Mouse (Mus musculus) layer of hippocampus, adult 8-10 months (tissue): ENCODE results near the gene Eno2. TPM values are rescaled to one million over a fixed set of nuclear protein-coding genes. Genes with fewer than 3 reads are reported as not detected.

Source experiments
- DNase-seq, 2 experiments: peaks; one replicate each; pipeline ENCODE4 v3.0.0; 2022; ENCODE audit warnings: low spot score in 2 of 2
- total RNA-seq, 4 experiments: library from RNA; stranded (reverse); gene quantifications; 2 replicates each; pipeline ENCODE4 v1.2.4; 2022

The Eno2 gene
- total RNA-seq, 4 experiments from 2014 or later: 993 to 1,113 (median 1,027) TPM

GRCm38 (mm10) chr6:124767920-124768703, 1.4 kb downstream of the Eno2 start:
- no peak for DNase-seq

DNA sequence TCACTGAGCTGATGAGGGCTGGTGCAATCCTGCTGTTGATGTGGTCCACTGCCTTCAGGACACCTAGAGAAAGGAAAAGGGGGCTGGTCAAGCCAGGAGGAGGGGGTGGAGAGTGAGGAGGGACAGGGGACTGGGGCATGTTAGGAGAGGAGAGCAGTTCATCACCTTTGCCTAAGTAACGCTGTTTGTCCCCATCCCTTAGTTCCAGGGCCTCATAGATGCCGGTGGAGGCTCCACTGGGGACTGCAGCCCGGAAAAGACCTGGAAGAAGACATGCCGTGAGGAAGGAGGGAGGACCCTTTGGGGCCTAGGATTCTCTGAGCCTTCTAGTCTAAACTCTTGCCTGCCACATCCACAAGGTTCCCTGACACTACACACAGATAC, 1.9 kb downstream of the Eno2 start:
- no peak for DNase-seq

GRCm38 (mm10) chr6:124765951-124766350, 3.5 kb downstream of the Eno2 start:
- no peak for DNase-seq

DNA sequence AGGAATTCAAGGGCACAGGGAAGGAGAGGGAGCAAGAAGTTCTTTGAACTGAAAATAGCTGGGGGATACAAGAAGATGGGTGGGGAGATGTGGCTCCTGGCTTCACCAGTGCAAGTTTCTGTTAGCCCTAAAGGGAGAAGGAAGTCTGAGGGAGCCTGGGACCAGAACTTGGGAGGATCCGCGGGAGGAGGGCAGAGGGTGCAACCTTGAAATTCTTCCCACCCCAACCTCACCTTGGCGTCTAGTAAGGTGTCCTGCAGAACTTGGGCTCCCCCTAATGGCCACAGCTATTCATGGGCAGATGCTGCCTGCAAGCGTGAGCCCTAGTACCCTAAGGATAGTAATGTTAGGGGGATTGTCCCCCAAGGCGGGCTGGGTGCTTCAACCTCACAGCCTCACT, 10.2 kb downstream of the Eno2 start:
- peak in 1 of 2 experiments; percentile 86 for DNase-seq

- no peak for DNase-seq
Measured at GRCm38 (mm10) chr6:124758849-124759232, 10.6 kb downstream of the Eno2 start.

- DNase-seq: peak in 1 of 2 experiments; percentile 66
Measured at GRCm38 (mm10) chr6:124757909-124758848, 11.3 kb downstream of the Eno2 start.

- DNase-seq: no peak
Measured at GRCm38 (mm10) chr6:124757351-124757880, 12.1 kb downstream of the Eno2 start.

DNA sequence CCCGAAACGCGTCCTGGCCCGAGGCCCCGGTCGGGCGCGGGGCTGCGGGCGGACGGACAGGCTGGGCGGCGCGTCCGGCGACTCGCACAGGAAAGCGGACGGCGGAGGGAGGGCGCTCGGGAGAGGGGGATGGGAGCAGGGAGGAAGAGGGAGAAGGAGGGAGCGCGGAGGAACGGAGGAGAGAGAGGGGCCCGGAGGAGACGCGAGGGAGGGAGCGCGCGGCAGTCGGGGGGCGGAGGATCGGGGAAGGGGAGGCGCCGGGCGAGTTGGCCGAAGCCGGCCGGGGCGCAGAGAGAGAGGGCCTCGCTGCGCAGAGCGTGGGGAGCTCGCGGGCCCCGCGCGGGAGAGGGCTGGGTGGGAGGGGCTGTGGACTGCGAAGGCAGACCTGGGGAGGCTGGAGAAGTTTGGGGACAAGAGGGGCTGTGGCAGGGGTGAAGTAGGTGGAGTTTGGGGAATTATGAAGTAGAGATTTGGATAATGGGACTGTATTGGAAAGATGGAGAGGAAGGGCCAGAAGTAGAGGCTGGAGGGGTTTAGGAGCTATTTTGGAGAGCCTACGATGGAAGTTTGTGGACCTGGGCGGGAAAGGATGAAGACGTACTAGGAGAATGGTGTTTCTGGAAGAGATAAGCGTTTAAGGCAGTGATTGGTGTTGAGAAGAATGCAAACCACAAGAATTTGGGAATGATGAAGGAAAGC, 12.7 kb downstream of the Eno2 start:
- peak in 1 of 2 experiments; percentile 75 for DNase-seq

DNA sequence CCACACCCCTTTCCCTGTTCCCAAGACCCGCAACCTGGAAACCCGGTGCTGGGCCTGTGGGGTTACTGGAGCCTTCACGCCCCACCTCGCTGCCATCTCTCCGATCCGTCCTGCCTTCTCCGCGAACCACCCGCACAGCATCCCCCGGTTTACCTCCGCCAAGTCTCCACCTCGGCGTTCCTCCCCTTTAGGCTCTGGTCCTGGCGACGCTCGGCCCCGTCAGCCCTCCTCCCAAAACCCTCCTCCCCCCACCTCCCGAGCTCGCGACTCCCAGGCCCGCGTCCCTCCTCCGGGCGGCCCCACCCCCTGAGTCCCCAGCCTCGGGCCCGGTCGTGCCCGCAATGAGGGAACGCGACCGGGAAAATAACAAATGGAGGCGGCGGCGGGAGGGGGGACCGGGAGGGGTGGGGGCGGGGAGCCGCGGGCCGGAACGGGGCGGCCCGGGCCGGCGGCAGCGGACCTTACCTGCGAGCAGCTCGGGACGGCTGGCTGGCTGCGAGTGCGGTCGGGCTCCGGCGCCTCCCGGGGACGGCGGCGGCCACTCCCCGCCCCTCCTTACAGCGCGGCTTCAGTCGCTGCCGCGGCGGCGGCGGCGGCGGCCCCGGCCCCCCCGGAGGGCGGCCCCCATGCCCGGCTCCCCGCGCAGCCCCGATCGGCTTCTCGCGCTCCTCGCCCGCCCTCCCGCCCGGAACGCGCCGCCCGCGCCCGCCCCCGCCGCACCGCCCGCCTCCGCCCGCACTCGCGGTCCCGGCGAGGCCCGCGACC, 13.5 kb downstream of the Eno2 start, which contains the start of the genes Gm45234 and Atn1:
Gene Gm45234, minus strand, starts transcription at position 191 of the 765 bp plus-strand sequence.
Gene Atn1, minus strand, starts transcription at position 694 of the 765 bp plus-strand sequence.
- DNase-seq: no peak

DNA sequence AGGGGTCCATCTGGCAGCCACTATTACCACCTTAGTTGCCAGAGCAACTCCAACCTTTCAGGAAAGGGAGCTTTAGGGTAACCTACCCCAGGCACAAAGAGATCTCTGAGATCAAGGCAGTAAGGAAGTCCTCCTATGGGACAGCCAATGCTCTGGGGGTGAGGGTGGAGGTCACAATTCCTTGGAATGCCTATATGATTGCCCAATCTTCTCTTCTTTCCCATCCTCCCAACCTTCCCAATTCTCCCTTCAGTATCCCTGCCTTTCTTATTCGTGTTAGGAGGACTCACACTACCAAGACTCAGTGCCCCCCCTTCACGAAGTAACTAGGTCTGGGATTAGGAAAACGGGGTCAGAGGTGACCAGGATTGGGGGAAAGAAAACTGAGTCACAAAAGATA, 14.2 kb downstream of the Eno2 start:
- no peak for DNase-seq

DNA sequence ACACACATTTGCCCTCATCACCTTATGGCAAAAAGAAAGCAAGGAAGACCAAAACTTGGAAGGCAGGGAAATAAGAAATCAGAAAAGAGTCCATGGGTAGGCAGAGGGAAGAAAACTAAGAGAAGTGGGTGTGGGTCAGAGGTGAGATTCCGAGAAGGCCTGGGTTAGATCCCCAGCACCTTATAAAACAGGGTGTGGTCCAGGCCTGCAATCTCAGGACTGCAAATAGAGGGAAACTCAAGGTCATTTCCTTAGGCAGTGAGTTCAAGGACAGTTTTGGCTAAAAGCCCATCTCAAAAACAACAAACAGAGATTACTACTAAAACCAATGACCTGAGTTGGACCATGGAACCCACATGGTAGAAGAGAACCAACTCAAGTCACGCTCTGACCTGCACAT, 15.6 kb downstream of the Eno2 start:
- DNase-seq: no peak

- no peak for DNase-seq
Measured at GRCm38 (mm10) chr6:124750405-124750804, 19.1 kb downstream of the Eno2 start.

DNA sequence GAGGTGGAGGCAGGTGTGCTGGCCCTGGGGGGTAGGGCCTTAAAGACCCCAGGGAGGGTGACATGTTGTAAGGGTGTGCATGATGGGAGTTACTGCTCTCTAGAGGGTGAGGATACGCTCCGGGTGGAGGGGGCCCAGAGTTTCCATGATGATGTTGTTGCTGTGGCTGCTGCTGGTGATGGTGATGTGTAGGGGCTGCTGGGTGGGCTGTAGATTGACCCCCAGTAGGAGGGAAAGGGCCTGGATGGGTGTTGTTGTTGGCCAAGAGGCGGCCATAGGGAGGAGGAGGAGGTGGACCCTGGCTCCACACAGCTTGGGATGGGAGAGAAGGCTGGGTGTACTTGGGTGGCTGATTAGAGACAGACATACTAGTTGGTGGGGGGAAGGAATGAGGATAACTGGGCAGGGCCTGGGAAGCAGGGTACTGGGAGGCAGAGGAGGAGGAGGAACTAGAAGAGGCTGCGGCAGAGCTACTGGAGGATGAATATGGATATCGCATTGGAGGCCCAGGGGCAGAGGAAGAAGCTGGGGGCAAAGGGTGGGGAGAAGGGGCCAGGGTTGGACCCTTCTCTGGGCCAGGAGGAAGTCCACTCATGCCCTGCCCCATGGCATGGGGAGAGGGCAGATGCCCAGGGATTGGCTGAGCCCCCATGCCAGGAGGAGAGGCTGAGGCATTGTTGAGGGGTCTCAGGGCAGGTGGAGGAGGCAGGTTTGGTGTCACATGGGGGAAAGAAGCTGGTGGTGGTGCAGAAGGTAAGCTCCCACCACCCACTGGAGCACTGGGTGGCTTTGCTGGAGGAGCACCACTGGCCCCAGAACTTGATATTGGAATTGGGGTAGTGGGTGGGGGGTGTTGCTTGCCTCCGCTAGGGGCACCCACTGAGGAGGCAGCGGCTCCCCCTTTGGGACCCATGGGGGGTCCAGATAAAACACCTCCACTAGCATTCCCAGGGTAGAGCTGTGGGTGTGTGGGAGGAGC, 22.5 kb downstream of the Eno2 start:
- DNase-seq: no peak

DNA sequence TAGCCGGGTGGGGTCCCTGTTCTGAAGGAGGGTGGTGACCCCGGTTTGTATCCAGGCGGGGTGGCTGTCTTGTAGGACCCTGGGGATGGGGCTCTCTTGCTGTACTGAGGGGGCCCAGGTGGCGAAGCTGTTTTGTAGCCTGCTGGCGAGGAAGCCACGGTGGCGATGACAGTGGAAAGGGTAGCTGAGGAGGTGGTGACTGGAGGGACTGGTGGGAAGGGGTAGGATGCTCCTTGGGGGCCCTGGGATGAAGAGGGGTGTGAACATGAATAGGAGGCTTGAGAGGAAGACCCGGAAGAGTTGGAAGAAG, 23.2 kb downstream of the Eno2 start:
- no peak for DNase-seq

GRCm38 (mm10) chr6:124745490-124746295, 23.8 kb downstream of the Eno2 start:
- peak; percentile 90 to 93 for DNase-seq

- no peak for DNase-seq
Measured at GRCm38 (mm10) chr6:124744755-124745321, 24.6 kb downstream of the Eno2 start.

- DNase-seq: no peak
Measured at GRCm38 (mm10) chr6:124743647-124744046, 25.8 kb downstream of the Eno2 start.

- no peak for DNase-seq
Measured at GRCm38 (mm10) chr6:124742839-124743514, 26.5 kb downstream of the Eno2 start.
